Mouse (Mus musculus) macrophage (primary cell): ENCODE measurements around the gene Pdcl2. TPM values are rescaled to one million over a fixed set of nuclear protein-coding genes. Genes with fewer than 3 reads are reported as not detected.

ENCODE experiments used
- H3K27ac ChIP-seq: fragments of 350-480 bp; formaldehyde crosslinking; 2 replicates; pipeline ENCODE4 v1.9.0; 2021
- H3K36me3 ChIP-seq: fragments of 350-480 bp; formaldehyde crosslinking; 2 replicates; pipeline ENCODE4 v1.9.0; 2021; ENCODE audit errors: inconsistent target
- H3K4me3 ChIP-seq: fragments of 350-480 bp; formaldehyde crosslinking; 2 replicates; pipeline ENCODE4 v1.9.0; 2021; ENCODE audit errors: inconsistent target
- H3K79me2 ChIP-seq: fragments of 350-480 bp; formaldehyde crosslinking; 2 replicates; pipeline ENCODE4 v1.9.0; 2021; ENCODE audit errors: inconsistent target
- WGBS: methylation state at CpG from one replicate; pipeline ENCODE4 v1.1.7; 2026; ENCODE audit warnings: inconsistent platforms; ENCODE audit not compliant: missing documents; 5-methylcytosine and 5-hydroxymethylcytosine counted together
- polyA plus RNA-seq: library from polyadenylated mRNA; stranded (reverse); fragments of 250-400 nt; gene quantifications from 3 replicates; pipeline ENCODE4 v1.2.4, GENCODE M21; 2018; ENCODE audit warnings: inconsistent platforms
- total RNA-seq, 78 experiments: library from RNA; depleted of rRNA; stranded (reverse); fragments of 250-400 nt; gene quantifications; 1 replicate in 9 of 78; 2 replicates in 24 of 78; 3 replicates in 43 of 78; 4 replicates in 2 of 78; pipeline ENCODE4 v1.2.4; 2018; ENCODE audit warnings: inconsistent platforms in 56 of 78

Gene Pdcl2
- not detected for total RNA-seq (2018; cell fraction: chromatin; rRNA removed)
- not detected for total RNA-seq (2018; cell fraction: cytosol; rRNA removed)
- not detected for total RNA-seq (2018; cell fraction: nucleus; rRNA removed)
- not detected in 3 replicates for polyA plus RNA-seq

DNA sequence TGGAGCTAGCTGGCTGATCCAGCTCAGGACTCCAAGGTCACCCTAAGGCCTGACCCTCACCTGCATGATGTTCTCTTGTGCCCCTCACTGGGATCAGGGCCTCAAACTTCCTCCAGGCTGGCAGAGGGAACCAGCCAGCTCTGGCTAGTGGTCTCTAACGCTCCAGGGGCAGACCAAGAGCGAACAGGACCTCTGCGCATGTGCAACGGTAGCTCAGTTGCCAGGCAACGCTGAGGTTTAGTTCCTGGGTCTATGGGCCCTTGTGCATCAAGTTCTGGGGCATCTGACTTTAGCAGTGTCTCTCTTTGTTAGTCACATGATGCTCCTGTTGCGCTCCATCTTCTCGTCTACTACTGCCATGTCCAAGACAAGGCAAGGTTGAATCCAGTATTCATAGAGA is at the start of gene Pdcl2:
Gene Pdcl2, minus strand, starts transcription at position 204 of the 400 bp plus-strand sequence.
- H3K4me3 ChIP-seq = no peak within 1 kb of the TSS
- no peaks in the 10 kb centered on the region for H3K36me3 ChIP-seq
- H3K27ac ChIP-seq = no peak within 1 kb of the TSS
- H3K79me2 ChIP-seq = no peaks in the 10 kb centered on the region
- WGBS = 87% methylated on average over 7 of the region's 7 CpGs

DNA sequence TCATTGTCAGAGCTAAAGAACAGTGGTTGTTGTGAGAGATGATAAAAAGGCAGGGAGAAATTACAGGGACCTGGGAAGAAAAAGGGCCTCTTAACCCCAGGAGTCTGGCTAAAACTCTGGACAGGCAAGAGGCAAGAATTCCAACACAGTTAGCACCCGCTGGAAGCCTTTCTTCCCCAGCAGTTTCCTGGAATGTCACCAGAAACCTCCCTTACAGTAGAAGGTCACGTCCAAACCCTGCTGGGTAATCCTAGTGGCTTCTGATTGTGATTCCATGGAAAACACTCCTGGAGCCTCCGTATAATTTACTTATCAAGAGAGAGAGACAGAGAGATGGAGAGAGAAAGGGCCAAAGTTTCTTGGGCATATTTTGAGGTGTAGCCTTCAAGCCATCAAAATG is 48.3 kb upstream of the Pdcl2 start:
- H3K36me3 ChIP-seq = no peaks in the 10 kb centered on the region
- WGBS = 91% methylated on average over 3 of the region's 3 CpGs
- H3K27ac ChIP-seq = no peak overlapping the region

DNA sequence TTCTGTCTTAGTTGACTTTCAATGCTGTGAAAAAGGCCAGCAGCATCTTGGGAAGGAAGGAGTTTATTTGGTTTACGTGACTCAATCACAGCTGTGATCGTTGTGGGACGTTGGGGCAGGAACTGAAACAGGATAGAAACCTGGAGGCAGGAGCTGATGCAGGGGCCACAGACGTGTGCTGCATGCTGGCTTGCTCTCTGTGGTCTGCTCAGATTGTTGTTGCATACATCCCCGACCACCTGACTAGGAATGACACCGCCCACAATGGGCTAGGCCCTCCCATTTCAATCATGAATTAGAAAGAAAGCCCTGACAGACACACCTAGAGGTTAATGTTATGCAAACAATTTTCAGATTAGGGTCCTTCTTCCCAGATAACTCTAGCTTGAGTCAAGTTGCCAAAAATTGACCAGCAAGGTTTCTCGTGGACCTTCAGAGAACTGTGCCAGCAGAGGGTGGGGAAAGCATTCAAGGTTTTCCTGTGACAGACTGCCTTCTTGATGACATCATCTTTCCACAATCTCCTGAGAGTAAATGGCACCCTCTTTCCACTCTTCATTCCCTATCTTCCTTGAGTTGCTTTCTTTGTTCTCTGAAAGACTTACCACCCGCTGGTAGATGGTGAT is 38.4 kb upstream of the Pdcl2 start:
- WGBS = 48% methylated on average over 8 of the region's 8 CpGs
- H3K36me3 ChIP-seq = no peaks in the 10 kb centered on the region
- no peak overlapping the region for H3K27ac ChIP-seq
- H3K79me2 ChIP-seq = no peaks in the 10 kb centered on the region
- H3K4me3 ChIP-seq = no peak overlapping the region

More for the DNA sequence above, 48.3 kb upstream of the Pdcl2 start:
- no peak overlapping the region for H3K4me3 ChIP-seq
- H3K79me2 ChIP-seq = no peaks in the 10 kb centered on the region

DNA sequence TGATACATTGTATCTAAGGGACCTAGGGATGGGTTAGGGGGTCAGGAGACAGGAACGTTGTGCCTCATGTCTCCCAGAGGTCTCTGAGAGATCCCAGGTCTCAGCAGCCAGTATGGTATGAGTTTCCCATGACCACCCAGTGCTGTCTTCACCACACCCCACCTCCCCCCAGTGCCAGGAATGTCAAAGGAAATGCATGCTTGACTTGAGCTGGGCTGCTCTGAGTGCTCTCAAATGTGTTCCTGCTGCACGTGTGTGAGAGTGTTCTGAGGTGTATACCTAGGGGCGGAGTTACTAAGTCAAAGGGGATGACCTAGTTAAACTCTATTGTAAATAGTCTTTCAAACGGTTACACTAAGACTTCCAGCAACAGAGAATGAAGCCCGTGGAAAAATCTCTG is 34.5 kb upstream of the Pdcl2 start:
- H3K27ac ChIP-seq = no peak overlapping the region
- WGBS = 70% methylated on average over 5 of the region's 5 CpGs
- no peak overlapping the region for H3K4me3 ChIP-seq
- H3K79me2 ChIP-seq = no peaks in the 10 kb centered on the region
- H3K36me3 ChIP-seq = no peaks in the 10 kb centered on the region

DNA sequence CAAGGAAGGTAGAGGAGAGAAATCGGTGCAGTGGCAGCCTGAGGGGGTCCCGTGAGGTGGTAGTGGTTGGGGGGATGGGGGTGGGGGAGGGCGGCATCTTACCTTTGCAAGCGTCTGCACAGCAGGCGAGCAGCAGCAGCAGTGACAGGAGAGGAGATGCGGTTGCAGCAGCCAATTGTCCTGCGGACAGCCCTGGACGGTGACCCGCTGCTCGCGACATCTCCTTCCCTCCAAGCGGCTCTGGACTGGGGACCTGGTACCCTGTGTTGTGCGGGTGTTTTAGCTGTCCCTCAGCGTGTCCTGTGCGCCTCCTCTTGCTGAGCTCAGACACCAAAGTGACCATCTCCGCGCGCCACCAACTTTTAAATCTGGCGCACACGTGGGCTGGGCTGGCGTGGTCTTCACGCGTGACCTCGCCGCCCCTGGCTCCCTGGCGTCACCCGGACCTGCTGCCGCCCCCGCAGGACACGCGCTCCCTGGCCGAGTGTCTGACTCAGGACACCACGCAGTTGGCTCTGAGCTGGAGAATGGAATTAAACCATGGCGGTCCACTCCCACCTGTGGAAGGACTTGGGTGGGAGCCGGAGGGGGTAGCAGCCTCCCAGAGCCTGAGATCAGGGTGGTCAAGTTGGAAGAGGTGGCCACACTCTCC is 32.6 kb upstream of the Pdcl2 start, which contains the start of gene Nmu:
Gene Nmu, minus strand, starts transcription at position 336 of the 652 bp plus-strand sequence.
- H3K4me3 ChIP-seq = no peak within 1 kb of the TSS
- H3K27ac ChIP-seq = no peak within 1 kb of the TSS
- WGBS = 10% methylated on average over 35 of the region's 35 CpGs
- H3K36me3 ChIP-seq = no peaks in the 10 kb centered on the region
- H3K79me2 ChIP-seq = no peaks in the 10 kb centered on the region

- Histone ChIP-seq H3K79me2 (no peaks in the 10 kb centered on the region), H3K36me3 (no peaks in the 10 kb centered on the region), H3K4me3 (no peak overlapping the region), H3K27ac (no peak overlapping the region)
- WGBS = 38% methylated on average over 4 of the region's 4 CpGs
Measured at GRCm38 (mm10) chr5:76360786-76361185, 29.8 kb upstream of the Pdcl2 start.

- Histone ChIP-seq H3K4me3 (no peak overlapping the region), H3K27ac (no peak overlapping the region), H3K36me3 (no peaks in the 10 kb centered on the region), H3K79me2 (no peaks in the 10 kb centered on the region)
- WGBS = 100% methylated on average over 1 of the region's 1 CpGs
Measured at GRCm38 (mm10) chr5:76360057-76360456, 29.1 kb upstream of the Pdcl2 start.

- no peaks in the 10 kb centered on the region for H3K36me3 ChIP-seq
- 79% methylated on average over 7 of the region's 7 CpGs for WGBS
- no peak overlapping the region for H3K27ac ChIP-seq
- no peaks in the 10 kb centered on the region for H3K79me2 ChIP-seq
- H3K4me3 ChIP-seq = no peak overlapping the region
Measured at GRCm38 (mm10) chr5:76351953-76352611, 21.1 kb upstream of the Pdcl2 start.

DNA sequence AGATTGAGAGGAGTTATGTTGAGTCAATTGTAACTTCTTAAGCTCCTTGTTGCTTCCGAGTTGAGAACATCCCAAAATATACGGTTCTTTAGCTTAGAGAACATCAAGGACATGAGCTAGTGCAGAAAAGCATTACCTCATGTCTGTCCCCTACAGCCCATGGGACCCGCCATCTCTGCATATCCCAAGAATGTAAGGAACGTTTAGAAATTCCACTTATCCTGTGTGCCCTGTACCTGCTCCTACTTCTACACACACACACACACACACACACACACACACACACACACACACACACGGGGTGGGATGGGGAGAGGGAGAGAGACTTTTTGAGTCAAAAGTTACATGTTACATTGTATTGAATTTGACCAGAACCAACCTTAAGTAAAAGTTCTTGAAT is 20.6 kb upstream of the Pdcl2 start:
- H3K36me3 ChIP-seq = no peaks in the 10 kb centered on the region
- no peak overlapping the region for H3K4me3 ChIP-seq
- WGBS = 97% methylated on average over 4 of the region's 5 CpGs
- no peaks in the 10 kb centered on the region for H3K79me2 ChIP-seq
- no peak overlapping the region for H3K27ac ChIP-seq

DNA sequence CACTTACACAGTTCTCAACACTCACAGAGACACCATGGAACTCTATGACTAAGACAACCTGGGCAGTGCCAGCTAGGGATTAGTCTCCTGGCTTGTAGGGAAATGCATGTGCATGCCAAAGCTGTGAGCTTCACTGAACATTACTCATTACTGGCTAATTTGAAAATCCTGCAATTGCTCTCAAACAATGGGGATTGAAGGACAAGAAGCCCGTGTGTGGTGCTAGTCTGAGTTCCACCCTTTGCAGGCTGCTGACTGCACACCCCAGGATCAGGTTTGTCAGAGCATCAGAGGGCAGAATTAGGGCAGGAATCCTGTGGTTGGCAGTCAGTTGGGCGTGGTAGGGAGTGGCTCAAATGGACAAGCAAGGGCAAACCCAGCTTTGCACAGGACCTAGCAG is 15.2 kb upstream of the Pdcl2 start:
- no peak overlapping the region for H3K4me3 ChIP-seq
- WGBS = 94% methylated on average over 2 of the region's 2 CpGs
- no peaks in the 10 kb centered on the region for H3K36me3 ChIP-seq
- H3K27ac ChIP-seq = no peak overlapping the region
- no peaks in the 10 kb centered on the region for H3K79me2 ChIP-seq

DNA sequence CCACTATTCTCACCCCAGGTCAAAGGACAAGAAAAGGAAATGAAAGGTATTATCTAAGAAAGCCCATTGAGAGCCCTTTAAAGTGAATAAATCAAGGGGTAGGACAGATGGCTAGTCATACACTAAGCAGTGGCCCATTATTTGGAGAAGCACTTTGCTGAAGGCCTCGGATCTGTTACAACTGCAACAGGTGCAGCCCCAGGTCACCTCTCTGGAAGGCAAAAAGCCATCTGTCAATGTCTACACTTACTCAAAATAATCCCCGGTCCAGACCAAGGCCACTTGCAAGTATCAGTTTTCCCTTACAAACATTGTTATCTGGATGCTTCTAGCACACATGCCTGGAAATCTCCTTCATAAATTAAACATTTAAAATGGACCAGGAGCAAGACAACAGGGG is 10.0 kb upstream of the Pdcl2 start:
- WGBS = 89% methylated on average over 2 of the region's 2 CpGs
- Histone ChIP-seq H3K27ac (no peak overlapping the region), H3K4me3 (no peak overlapping the region), H3K36me3 (no peaks in the 10 kb centered on the region), H3K79me2 (no peaks in the 10 kb centered on the region)

DNA sequence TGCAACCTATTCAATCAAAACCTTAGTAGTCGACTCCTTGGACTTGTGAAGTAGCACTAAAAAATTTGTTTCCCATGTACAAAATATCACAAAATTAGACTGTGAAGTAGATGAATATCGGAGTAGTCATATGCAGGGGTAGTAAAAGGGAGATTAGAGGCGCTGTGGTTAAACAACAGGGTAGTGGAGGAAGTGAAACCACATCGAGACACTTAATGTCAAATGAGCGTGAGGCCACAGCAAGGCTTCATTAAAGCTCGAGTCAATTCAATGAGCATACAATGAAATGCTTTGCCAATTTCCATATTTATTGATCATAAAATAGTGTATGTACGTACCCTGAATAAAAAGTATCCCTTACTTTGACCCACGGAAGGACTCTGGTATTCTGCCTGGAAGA is 6.1 kb upstream of the Pdcl2 start:
- Histone ChIP-seq H3K79me2 (no peaks in the 10 kb centered on the region), H3K4me3 (no peak overlapping the region), H3K36me3 (no peaks in the 10 kb centered on the region), H3K27ac (no peak overlapping the region)
- WGBS = 19% methylated on average over 7 of the region's 8 CpGs

DNA sequence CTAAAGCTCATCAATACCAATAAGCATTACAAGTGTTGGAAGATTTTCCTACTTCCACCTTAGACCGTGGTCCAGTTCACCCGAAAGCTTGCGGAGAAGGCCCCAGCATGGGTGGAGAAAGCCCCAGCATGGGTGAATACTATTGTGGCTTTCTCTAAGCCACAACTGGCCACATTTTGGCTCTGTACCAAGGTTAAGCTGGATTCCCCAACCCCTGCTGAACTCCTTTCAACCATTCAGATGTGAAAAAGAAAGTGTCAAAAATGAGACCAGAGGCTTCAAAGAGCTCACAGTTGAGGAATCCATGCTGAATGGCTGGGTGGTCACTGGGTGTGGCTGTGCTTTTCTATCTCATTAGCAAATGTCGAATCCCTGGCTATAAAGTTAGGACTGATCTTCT is 2.9 kb upstream of the Pdcl2 start:
- 27% methylated on average over 4 of the region's 4 CpGs for WGBS
- Histone ChIP-seq H3K36me3 (no peaks in the 10 kb centered on the region), H3K4me3 (no peak overlapping the region), H3K79me2 (no peaks in the 10 kb centered on the region), H3K27ac (no peak overlapping the region)

- H3K36me3 ChIP-seq = no peaks in the 10 kb centered on the region
- 78% methylated on average over 2 of the region's 2 CpGs for WGBS
Measured at GRCm38 (mm10) chr5:76327296-76327695, 3.7 kb downstream of the Pdcl2 start.

DNA sequence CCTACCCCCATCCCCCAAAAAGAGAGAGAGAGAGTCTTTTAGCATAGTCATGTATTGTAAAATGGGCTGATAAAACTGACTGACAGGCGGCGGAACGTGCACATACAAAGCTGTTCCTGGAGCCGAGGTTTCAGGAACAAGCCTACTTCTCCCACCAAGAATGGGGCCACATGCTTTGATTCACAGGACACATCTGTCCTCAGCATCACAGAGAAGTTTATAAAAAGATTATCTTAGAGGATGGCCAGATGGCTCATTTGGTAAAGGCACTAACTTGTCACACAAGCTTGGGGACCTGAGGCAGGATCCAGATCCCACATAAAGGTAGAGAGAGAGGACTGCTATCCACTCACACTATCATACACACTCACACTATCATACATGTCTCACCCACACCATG is 5.8 kb downstream of the Pdcl2 start:
- H3K27ac ChIP-seq = no peak overlapping the region
- H3K4me3 ChIP-seq = no peak overlapping the region
- H3K79me2 ChIP-seq = no peaks in the 10 kb centered on the region
- H3K36me3 ChIP-seq = no peaks in the 10 kb centered on the region
- WGBS = 97% methylated on average over 4 of the region's 4 CpGs

More at GRCm38 (mm10) chr5:76327296-76327695, 3.7 kb downstream of the Pdcl2 start:
- Histone ChIP-seq H3K27ac (no peak overlapping the region), H3K4me3 (no peak overlapping the region), H3K79me2 (no peaks in the 10 kb centered on the region)
